Mouse (Mus musculus): ENCODE results near the gene Baz2b.

Gene Baz2b

GRCm38 (mm10) chr2:60209703-60210651, at the start of gene Baz2b, which contains the start of gene March7:
Baz2b (minus strand) TSS chr2:60209839.
March7 (plus strand) TSS chr2:60209887.
- DNase-seq = peak; percentile 76 to 90

DNA sequence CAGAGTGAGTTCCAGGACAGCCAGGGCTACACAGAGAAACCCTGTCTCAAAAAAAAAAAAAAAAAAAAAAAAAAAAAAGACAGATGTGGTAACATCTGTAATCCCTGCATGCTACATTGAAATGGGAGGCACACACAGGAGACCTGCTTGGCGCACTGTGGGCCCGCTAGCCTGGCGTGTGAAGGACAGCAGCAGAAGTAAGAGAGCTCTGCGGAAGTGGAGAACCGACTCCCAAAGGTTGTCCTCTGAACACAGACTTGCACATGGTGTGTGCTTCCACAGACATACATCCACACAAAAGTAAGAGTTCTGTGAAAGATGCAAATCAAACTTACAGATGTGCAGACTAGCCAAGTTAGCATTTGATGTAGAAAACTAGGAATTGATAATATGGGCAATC, 49.5 kb upstream of the Baz2b start:
- DNase-seq = no peak

DNA sequence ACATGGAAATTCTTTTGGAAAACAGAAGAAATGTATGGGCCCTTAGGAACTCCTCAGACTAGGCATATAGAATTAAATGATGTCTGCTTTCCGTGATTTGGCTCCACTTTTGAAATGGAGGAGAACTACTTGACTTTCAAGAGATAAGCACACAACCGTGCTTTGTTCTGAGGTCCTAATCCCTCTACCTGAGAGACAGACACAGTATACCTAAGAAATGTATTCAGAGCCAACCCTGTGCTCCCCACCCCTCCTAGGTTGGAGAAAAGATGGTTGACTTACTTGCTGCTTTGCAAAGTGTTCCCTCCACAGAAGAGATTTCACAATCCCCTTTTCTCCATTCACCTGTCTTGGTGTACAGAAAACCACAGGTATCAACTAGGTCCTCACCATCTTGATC, 47.1 kb upstream of the Baz2b start:
- no peak for DNase-seq

GRCm38 (mm10) chr2:60253506-60253905, 43.9 kb upstream of the Baz2b start:
- no peak for DNase-seq

DNA sequence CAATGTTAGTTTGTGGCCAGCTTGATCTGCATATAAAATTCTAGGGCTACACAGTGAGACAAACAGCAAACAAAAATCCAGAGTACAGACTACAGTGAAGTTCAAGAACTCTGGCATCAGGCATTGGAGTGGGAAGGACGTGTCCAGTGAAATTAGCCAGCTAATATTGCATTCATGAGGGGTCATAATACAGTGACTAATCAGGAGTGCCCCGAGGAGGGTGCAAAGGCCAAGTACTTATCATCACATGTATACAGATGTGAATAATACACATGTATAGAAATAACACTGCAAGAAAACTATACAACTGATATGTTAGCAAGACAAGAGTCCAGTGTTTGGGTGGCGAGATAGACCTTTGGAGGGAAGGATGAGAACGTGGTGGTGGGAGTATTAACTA, 43.1 kb upstream of the Baz2b start:
- no peak for DNase-seq

- no peak for DNase-seq
Observed at GRCm38 (mm10) chr2:60234506-60234905, 24.9 kb upstream of the Baz2b start.

GRCm38 (mm10) chr2:60233147-60233546, 23.5 kb upstream of the Baz2b start:
- no peak for DNase-seq

DNA sequence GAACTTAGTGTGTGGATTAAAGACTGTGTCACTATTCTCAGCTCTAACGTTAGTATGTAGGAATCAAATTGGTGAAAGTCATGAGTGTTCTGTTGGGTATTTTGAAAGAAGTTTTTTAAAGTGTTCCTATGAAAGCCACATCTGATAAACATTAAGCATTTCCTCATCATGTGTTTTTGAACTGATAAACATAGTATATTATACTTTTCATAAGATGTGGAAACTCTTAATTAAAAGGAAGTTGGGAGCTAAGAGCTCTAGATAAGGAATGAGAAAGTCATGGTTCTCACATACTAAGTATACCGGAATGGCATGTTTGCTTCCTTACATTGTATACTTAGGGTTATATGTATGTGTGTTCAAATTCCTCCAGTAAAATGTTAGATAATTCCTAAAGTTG, 20.7 kb upstream of the Baz2b start:
- no peak for DNase-seq

- DNase-seq = no peak
Observed at GRCm38 (mm10) chr2:60228470-60228869, 18.8 kb upstream of the Baz2b start.

GRCm38 (mm10) chr2:60223489-60223888, 13.8 kb upstream of the Baz2b start:
- DNase-seq = no peak

DNA sequence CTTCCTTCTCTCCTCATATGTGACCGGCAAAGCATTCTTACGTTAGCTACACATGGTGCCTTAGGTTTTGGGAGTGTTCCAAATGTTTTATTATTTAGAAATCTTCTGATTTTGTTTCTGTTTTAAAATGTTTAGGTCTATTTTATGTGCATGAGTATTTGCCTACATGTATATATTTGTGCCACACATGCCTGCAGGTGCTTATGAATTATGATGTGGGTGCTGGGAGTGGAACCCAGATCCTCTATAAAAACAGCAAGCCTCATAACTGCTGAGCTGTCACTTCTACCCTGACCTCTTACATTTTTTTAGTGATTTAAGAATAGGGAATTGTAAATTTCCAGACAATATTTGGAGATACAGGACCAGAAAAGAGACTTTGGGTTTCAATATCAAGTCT, 12.3 kb upstream of the Baz2b start:
- no peak for DNase-seq

DNA sequence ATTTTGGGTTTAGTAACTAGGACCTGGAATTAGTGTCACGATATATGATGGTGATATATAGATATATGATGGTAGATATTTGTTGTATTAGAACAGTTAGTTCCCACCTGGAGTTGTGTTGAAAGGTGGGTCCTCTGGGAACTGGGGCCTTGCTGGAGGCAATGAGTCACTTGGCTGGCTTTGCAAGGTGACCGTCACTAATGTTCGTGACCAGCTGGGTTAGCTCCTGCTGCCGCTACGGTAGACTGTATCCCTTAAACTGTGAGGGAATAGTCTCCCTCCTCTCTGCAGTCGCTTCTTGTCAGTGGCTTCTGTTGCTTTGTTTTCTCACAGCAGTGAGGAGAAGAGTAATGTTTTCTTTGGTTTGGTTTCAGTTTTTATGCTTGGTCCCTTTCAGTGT, 11.6 kb upstream of the Baz2b start:
- peak; percentile 41 to 60 for DNase-seq

- DNase-seq = no peak
Observed at GRCm38 (mm10) chr2:60217620-60218019, 8.0 kb upstream of the Baz2b start.

- DNase-seq = no peak
Observed at GRCm38 (mm10) chr2:60216547-60217153, 7.0 kb upstream of the Baz2b start.

- no peak for DNase-seq
Observed at GRCm38 (mm10) chr2:60214683-60215082, 5.0 kb upstream of the Baz2b start.

DNA sequence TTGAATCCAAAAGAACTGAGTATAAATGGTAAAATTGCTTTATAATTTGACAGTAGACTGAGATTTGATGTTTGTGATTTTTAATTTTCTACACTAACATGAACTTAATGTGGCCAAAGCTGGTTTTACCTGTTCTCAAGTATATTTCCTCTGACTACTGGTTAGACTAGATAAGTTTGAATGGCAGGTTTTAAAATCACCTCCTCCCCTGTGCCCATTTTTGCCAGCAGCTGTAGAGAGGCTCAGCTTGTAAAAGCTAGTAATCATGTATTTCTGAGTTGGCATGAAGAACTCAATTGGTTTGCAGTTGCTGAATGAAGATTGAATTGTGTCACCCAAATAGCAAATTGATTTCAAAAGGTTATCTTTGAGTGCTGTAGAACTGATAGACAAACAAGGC, 2.8 kb upstream of the Baz2b start:
- DNase-seq = no peak

- no peak for DNase-seq
Observed at GRCm38 (mm10) chr2:60210821-60211220, 1.2 kb upstream of the Baz2b start.

DNA sequence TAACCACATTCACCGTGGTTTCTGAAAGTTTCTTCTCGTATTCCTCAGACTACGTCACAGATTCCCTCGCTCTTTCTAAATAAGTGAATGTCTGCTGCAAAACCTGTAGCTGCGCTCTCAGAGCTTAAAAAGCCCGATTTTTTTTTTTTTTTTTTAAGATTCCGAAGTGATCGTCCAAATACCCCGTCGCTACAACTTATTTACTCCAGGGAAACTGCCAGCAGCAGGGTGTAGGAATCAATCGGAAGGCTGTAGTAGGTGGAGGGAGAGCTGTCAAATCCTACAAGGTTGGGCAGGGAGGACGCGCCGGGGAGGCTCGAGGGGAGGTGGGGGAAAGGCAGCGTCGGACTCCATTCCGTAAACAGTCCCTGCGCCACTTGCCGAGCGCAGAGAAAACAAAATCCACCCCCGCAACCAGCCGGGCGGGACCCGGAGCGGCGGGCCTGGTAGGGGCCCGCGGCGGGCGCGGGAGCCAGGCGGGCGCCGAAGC, 472 bp downstream of the Baz2b start:
- DNase-seq = peak; percentile 57 to 66

DNA sequence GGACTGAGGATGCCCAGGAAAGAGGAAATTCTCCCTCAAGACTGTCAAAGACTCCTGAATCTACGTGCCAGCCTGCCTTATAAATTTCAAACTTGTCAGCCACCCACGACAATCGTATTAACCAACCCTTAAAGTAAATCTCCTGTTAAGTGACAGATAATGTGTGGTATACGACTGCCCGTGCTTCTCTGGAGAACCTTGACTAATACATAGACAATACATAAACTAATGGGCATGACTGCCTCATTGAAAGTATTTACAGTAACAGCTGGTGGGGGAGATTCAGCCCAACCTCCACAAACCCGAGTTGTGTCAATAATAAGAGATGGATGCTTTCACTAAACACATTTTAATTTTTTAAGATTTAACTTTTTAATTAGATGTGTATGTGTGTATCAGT, 3.8 kb downstream of the Baz2b start:
- DNase-seq = no peak

GRCm38 (mm10) chr2:60204162-60204561, 5.5 kb downstream of the Baz2b start:
- no peak for DNase-seq

DNA sequence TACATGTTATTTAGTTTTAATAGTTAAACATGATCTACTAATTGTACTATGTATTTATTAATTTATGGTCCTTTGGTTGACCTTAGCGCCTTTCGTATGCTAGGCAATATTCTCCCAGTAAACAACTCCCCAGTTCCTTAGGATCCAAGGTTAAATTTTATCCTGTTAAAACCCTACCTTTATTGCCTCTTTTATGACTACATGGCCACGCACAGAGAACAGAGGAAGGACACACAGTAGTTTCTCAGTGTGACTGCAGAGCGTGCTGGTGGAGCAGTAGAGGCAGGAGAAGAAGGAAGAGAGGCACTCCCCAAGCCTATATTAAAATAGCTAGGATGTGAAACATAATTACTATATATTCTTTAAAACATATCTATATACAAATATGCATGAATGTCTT, 5.9 kb downstream of the Baz2b start:
- DNase-seq = no peak

- no peak for DNase-seq
Observed at GRCm38 (mm10) chr2:60202900-60203530, 6.6 kb downstream of the Baz2b start.

GRCm38 (mm10) chr2:60200667-60201066, 9.0 kb downstream of the Baz2b start:
- DNase-seq = peak; percentile 32 to 36

Data from cerebellum, adult 18-20 months (tissue).